ENCODE assay signal across 9 mouse cellular contexts in the genomic region with DNA sequence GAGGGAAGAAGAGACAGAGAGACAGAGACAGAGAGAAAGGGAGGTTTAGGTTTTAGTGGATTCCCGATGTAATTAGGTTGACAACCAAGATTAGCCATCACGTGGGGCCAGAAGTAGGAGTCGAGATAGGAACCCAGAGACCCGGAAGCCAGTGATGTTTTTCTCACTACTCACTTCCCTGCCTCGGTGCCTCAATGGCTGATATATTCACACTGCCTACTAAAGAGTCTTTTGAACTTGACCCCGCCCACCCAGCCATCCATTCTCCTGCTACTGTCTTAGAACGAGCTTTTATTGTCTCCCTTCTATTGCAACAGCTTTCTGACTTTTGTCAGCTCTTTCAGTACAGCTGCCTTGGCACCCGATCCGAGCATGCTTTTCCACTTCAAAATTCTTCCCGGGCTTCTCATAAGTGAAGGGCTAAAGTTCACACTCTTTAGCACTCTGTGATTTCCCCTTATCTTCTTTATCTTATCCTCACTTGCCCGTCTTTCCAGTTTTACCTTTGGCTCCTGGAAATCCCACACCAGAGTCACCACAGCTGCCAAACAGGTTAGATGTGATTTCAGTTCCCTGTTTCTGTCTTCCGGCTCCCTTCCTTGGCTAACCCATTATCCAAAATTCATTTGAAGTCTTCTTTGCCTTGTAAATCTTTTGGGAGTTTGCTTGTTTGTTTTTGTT. TPM values are rescaled to one million over a fixed set of nuclear protein-coding genes. Genes with fewer than 3 reads are reported as not detected.
DNase-seq lines count a peak whose midpoint lies in the region; ATAC-seq and TF ChIP-seq lines count a peak whose summit lies in the region.
"Had no signal": no experiment of that assay in that cellular context is flagged by ENCODE, and none has a peak within 500 bp of the region (broad histone marks: within the 10 kb centered on the region; RNA-seq: fewer than 3 reads in every experiment).

No protein-coding gene starts in this region.

- H3K27me3 ChIP-seq in heart, embryonic 11.5 days (ENCODE audit: control insufficient read depth, insufficient read depth, low read length), result no peaks in the 10 kb centered on the region

- H3K4me2 ChIP-seq in heart, embryonic 11.5 days, result peak overlapping the region; percentile 54

- in situ Hi-C loops in ES-E14 (cut with MboI; ENCODE audit: low sequenced_read_pairs in 2 of 2, unreplicated experiment in 2 of 2), result no loop called here

- no peak for ATAC-seq in heart, embryonic 11.5 days (replicated peaks; ENCODE audit: insufficient number of reproducible peaks, low FRiP score, low TSS enrichment)

- H3K27ac ChIP-seq in heart, embryonic 11.5 days (ENCODE audit: low read depth, low read length), result no peak overlapping the region
- H3K27ac ChIP-seq in ES-E14 (ENCODE audit: insufficient read depth, low read depth, low read length, poor library complexity, severe bottlenecking), result no peak overlapping the region

- 15% methylated on average over 12 of the region's 12 CpGs for WGBS in heart, embryonic 11.5 days (ENCODE audit: insufficient replicate concordance)

- no peak for DNase-seq in heart, adult 8-10 months (ENCODE audit: low spot score)
- DNase-seq in ES-E14 (ENCODE audit: low read depth, low spot score), result peak; percentile 22
- peak; percentile 14 to 39 for DNase-seq in kidney, postnatal 36 days
- DNase-seq in naive thymus-derived CD4-positive, alpha-beta T cell, adult 2 months (ENCODE audit: low read depth), result peak; percentile 66
- no peak for DNase-seq in ovary, adult 18-20 months (ENCODE audit: low spot score)
- no peak for DNase-seq in cerebellum, adult 8-10 months
- DNase-seq in layer of hippocampus, adult 9-11 months, result no peak

- H3K9ac ChIP-seq in heart, embryonic 11.5 days (ENCODE audit: low read depth, low read length), result peak overlapping the region; percentile 34; the same call in 1 of the 2 replicates
- H3K9ac ChIP-seq in ES-E14 (ENCODE audit: insufficient read depth, low read depth, low read length, poor library complexity, severe bottlenecking), result no peak overlapping the region

- peak overlapping the region; percentile 16; the same call in 1 of the 2 replicates for H3K4me3 ChIP-seq in heart, embryonic 11.5 days (ENCODE audit: low read depth, low read length)
- H3K4me3 ChIP-seq in ES-E14 (ENCODE audit: insufficient read depth in 1 of 2, low read depth in 1 of 2, low read length in 2 of 2, poor library complexity in 1 of 2, severe bottlenecking in 1 of 2), result no peak overlapping the region

- no peaks in the 10 kb centered on the region for H3K9me3 ChIP-seq in heart, embryonic 11.5 days (replicated peaks; ENCODE audit: control insufficient read depth, low read length)
- H3K9me3 ChIP-seq in ES-E14 (ENCODE audit: control insufficient read depth, insufficient read depth, low read depth, low read length), result no peaks in the 10 kb centered on the region
- H3K9me3 ChIP-seq: G1E had no signal

- H3K4me1 ChIP-seq in heart, embryonic 11.5 days (ENCODE audit: control insufficient read depth, insufficient read depth, low read length), result peaks cover 7% of the 10 kb centered on the region; the same call in 1 of the 2 replicates
- H3K4me1 ChIP-seq in ES-E14 (ENCODE audit: control insufficient read depth in 2 of 2, insufficient read depth in 2 of 2, low read length in 2 of 2, poor library complexity in 1 of 2), result peaks cover 0 to 3% of the 10 kb centered on the region in 2 experiments; a peak in 1 of 4 replicates

- no peaks in the 10 kb centered on the region for H3K36me3 ChIP-seq in heart, embryonic 11.5 days (ENCODE audit: control insufficient read depth, insufficient read depth, low read length)
- no peaks in the 10 kb centered on the region for H3K36me3 ChIP-seq in ES-E14 (ENCODE audit: control insufficient read depth, insufficient read depth, low read length, poor library complexity, severe bottlenecking)
- H3K36me3 ChIP-seq: G1E had no signal

TF ChIP-seq in ES-E14, 5 proteins besides CTCF, POLR2A, EP300 and RAD21:
- TF ChIP-seq ZC3H11A (IDR thresholded peaks at IDR 0.05; ENCODE audit: borderline replicate concordance, low read depth, low read length) (no peak), ZNF384 (IDR thresholded peaks at IDR 0.05; ENCODE audit: low read depth, low read length) (no peak), MAFK (IDR thresholded peaks at IDR 0.05; ENCODE audit: insufficient read depth, low read depth, low read length) (no peak), HCFC1 (IDR thresholded peaks at IDR 0.05; ENCODE audit: borderline replicate concordance, insufficient read depth, low read length) (no peak), CHD2 (IDR thresholded peaks at IDR 0.05; ENCODE audit: low read depth, low read length) (no peak)
TF ChIP-seq in ES-E14: peak in this region for 0.

RNA-seq across cellular contexts. Expression of gene Tlk1, which starts 13.1 kb away (rescaled TPM):
- polyA plus RNA-seq in heart, embryonic 11.5 days (2014; fragmentation: Nextera tagmentation; extraction: Ambion mirVana), result 34.2 and 39.4 TPM in 2 replicates
- total RNA-seq in heart, adult 8-10 months (2022), result 10 to 100 TPM; 27.5 to 38.2 (median 32.4) TPM
- total RNA-seq in ES-E14 (2012; rRNA removed), result 37.2 and 46.2 TPM in 2 replicates

Comparison
In these comparisons a context has a peak if more than half of its experiments do, and no peak if none do; other contexts are left out.
1. DNase-seq: peak in ES-E14 (single experiment), kidney, postnatal 36 days (2 of 2) and naive thymus-derived CD4-positive, alpha-beta T cell, adult 2 months (single experiment); none in heart, adult 8-10 months (single experiment), ovary, adult 18-20 months (single experiment), cerebellum, adult 8-10 months (single experiment) and layer of hippocampus, adult 9-11 months (single experiment).